Mouse (Mus musculus) mouse embryonic stem cell (cell line): ENCODE measurements around the gene Lamtor4.

ENCODE experiments used
- in situ Hi-C, 2 experiments: fragments of 300-500 bp; cut with MboI; formaldehyde crosslinking; loops; 1 replicate in 1 of 2; 3 replicates in 1 of 2; pipeline ENCODE4 v1.14.3; 2019 to 2020; ENCODE audit warnings: low sequenced_read_pairs in 2 of 2, low pct_unique_long_range_greater_than_20kb in 1 of 2, mixed read lengths in 1 of 2; ENCODE audit not compliant: unreplicated experiment in 1 of 2

Lamtor4 gene

DNA sequence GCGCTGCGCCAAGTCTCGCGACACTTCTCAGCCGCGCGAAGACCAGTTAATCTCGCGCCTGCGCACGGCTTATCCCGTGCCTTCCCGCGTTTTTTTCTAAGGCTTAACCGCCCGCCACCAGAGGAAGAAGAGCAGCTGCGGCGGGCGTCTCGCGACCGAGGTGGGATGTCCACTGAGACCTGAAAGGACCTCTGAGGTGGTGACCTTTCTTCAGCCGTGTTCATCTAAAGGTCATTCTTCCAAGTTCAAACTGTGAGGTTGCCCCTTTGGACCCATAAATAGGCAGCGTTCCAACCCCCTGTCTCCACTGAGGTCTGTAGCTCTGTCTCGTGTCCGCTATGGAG, 25.1 kb downstream of the Lamtor4 start:
- in situ Hi-C loops = no loop called here

DNA sequence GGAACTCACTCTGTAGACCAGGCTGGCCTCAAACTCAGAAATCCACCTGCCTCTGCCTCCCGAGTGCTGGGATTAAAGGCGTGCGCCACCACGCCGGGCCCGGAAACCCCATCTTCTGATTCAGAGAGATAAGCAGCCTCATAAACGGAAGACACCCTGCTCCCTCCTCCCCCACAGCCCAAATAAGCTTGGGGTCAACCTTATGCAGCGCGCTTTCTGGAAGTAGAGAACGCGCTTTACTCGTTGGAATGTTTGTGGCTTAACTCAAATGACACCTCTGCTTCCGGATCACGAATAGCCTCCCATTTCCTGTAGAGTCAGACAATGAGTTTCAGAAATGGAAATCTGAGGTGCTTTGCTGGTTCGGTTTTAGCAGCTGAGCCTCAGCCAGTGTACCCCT, 25.5 kb downstream of the Lamtor4 start:
- in situ Hi-C loops = no loop called here

DNA sequence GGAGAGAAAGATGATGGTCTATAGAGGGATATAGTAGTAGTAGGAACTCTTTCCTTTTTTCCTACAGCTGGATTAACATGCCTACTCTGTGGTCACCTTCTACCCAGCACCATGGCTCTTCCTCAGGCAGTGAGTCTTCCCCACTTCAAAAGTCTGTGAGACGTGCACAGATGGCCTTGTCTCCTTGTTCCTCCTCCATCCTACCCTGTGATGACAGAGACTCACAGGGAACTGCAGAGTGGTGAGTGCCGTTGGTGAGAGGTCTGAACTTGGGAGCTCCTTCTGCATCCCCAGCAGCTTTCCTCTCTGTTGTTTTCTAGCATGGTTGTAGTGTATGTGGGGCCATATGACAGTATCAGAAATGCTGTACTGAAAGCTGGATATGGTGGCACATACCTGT, 26.5 kb downstream of the Lamtor4 start:
- in situ Hi-C loops = no loop called here

DNA sequence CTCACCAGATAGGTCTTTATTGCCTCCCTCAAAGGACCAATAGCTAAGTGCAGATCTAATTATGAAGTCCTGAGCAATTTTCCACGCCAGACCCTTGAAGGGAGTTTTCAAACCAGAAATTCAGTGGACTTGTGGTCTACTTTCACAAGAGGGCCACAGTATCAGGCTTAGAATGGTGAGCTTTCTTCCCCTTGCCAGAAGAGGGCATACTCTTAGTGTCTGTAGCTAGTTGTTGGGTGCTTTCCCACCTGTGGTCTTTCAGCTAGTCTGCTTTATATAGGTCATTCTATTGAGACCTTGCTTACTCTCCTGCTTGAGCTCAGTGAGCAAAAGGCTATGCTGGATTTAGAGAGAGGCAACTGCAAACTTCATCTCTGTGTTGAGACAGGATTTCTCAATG, 28.3 kb downstream of the Lamtor4 start:
- in situ Hi-C loops = no loop called here

DNA sequence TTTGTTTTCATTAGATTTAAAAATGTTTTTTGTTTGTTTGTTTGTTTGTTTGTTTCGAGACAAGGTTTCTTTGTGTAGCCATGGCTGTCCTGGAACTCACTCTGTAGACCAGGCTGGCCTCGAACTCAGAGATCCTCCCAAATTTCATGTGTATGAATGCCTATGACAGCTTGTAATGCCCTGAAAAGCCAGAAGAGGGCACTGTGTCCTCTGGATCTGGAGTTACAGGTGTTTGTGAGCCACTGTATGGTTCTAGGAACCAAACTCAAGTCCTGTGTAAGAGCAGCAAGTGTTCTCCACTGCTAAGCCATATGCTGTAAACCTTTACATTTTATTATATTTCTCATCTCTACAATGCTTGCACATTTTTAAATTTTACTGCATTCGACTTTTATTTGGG, 32.6 kb downstream of the Lamtor4 start:
- in situ Hi-C loops = no loop called here

DNA sequence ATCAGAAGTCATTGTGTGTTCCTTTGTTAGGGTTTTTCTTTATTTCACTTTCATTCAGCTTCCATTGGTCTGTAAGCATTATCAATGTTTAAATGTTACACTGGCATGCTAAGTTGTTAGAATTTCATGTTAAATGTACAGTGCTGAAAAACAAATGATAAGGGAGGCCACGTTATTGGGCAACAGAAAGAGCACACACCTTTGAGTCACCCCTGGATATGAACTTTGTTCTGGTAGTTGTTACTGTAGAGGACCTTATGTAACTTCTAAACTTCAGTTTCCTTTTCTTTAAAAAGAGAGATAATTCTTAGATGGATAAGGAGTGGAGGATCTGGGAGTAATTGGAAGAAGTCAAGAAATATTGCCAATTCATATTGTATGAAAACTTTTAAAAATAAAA, 36.4 kb downstream of the Lamtor4 start:
- in situ Hi-C loops = no loop called here

DNA sequence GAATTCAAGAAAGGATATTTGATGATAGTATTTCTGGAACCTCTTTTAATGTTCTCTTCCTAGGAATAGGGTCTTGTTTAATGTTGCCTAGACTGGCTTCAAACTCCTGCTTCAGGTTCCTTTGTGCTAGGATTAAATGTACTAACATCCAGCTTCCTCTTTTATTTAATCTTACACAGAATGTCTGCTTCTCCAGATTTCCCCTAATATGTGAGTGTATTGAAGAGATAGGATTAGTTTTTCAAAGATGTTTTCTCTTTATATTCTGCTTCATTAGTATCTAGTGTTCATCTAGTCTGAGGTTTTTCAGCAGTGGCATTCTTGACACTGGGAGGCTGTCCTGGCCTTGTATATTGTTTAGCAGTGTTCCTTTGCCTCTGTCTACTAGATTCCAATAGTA, 38.9 kb downstream of the Lamtor4 start:
- in situ Hi-C loops = no loop called here

DNA sequence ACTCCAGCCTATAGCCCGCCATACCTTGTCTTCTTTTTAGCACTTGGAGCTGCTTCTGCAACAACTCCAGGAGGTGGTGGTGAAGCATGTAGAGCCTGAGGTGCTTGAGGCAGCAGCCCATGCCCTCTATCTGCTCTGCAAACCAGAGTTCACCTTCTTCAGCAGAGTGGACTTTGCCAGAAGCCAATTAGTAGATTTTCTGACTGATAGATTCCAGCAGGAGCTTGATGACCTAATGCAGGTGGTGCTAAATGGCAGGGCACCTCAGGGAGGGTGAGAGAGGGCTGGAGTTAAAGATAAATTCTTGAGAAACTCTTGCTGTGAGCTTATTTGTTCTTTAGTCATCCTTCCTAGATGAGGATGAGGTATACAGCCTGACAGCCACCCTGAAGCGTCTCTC, 44.3 kb downstream of the Lamtor4 start:
- in situ Hi-C loops = no loop called here
